Mouse (Mus musculus): ENCODE results near the gene Skap2.

GRCm38 (mm10) chr6:51876841-51877553, 135.4 kb downstream of the Skap2 start:
- no peak for TF ChIP-seq POLR2A (IDR thresholded peaks at IDR 0.05; ENCODE audit: borderline replicate concordance, low read depth, low read length)
- TF ChIP-seq CTCF (IDR thresholded peaks at IDR 0.05; ENCODE audit: low read depth, low read length) = no peak

Measured in bone marrow macrophage, adult 2 months (primary cell).